Mouse (Mus musculus): ENCODE results near the gene Fbxo3. TPM values are rescaled to one million over a fixed set of nuclear protein-coding genes. Genes with fewer than 3 reads are reported as not detected.
"Not testable (repeated sequence)": the region's sequence is repeated elsewhere in the genome, so short reads cannot be mapped to it uniquely, and the experiment has no call there.

The Fbxo3 gene
- total RNA-seq, 2 experiments from 2014 or later: 79.7 to 80.7 TPM

- peak; percentile 39 to 54 for DNase-seq (ENCODE audit: low spot score in 2 of 2)
Measured at GRCm38 (mm10) chr2:104095741-104096213, 68.3 kb downstream of the Fbxo3 start, which contains the start of gene Cd59a. TSS of gene Cd59a (plus strand) at chr2:104095801.

DNA sequence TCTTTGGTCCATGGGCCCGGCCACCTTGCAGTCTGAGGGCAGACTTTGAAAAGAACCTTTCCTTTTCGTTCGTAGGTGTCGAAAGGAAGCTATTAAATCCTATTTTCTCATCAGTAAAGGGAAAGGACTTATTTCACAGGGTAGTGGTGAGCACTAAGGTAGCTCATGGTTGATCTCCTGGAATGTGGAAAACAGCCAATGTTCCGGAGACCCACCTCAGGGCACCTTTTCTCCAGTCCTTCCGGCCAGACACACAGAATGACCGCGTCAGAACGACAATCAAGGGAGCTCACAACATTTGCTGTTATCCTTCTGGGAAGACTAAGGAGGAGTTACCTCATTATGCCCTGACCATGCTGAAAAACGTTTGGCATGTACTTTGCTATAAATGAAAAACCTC, 68.7 kb downstream of the Fbxo3 start:
- DNase-seq (ENCODE audit: low spot score in 2 of 2): no peak

DNA sequence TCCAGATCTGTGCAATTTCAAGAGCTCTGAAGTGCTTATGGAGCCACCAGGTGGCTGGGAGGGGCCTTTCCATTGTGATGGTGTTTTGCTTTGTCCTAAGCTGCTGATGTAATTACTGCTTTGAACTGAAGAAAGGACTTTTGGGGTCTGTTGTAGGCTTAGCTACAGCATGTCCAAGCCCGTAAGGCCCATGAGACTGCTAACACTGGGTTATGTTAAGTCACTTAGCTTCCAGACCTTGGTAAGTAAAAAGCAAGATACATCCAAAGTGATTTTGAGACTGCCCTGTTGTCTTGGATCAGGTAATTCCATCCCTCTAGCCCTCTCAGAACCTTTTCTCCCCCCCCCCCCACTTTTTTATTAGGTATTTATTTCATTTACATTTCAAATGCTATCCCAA, 69.3 kb downstream of the Fbxo3 start:
- DNase-seq (ENCODE audit: low spot score in 2 of 2): not testable (repeated sequence)

- not testable (repeated sequence) for DNase-seq (ENCODE audit: low spot score in 2 of 2)
Measured at GRCm38 (mm10) chr2:104097396-104097795, 69.9 kb downstream of the Fbxo3 start.

DNA sequence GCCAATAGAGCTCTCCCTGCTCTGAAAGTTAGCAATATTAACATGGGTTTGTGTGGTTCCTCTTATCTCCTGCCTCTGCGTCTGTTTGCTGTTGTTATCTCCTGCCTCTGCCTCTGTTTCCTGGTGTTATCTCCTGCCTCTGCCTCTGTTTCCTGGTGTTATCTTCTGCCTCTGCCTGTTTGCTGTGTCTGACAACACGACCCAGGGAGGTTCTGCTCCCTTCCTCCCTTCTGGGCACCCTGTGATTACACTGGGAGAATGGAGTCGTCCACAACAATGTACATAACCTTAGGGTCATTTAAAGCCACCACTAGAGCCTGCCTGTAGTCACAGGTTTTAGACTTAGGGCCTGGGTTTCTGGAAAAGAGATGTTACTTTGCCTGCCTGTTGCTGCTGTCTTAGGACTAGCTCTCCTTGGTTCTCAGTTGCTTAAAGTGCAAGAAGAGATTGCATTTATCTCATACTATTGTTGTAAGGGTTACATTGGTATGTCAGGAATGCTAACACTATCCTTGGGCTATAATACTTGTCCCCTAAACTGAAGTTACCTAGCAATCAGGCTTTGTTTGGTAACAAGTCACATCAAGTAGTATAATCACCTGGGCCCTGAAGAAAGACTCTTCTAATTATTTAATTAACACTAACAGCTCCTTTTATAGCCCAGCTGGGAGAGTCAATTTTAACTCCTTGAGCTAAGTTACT, 71.2 kb downstream of the Fbxo3 start:
- DNase-seq (ENCODE audit: low spot score in 2 of 2): no peak

- DNase-seq (ENCODE audit: low spot score in 2 of 2): no peak
Measured at GRCm38 (mm10) chr2:104099231-104099585, 71.7 kb downstream of the Fbxo3 start.

DNA sequence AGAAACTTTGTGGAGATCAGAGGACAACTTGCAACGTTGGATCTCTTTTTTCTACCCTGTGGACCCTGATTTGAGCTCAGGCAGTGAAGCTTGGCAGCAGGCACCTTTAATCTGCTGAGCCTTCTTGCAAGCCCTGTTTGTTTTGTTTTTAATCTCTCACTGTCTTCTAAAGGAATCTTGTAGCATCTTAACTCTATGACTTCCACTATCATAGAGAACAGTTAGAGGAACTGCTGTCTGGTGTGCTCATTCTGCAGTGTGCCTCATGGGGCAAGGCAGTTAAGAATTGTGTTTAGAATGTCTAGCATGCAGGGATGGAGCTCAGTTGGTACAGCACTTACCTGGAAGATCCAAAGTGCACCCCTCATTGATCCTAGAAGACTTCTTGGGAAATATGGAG, 72.4 kb downstream of the Fbxo3 start:
- no peak for DNase-seq (ENCODE audit: low spot score in 2 of 2)

GRCm38 (mm10) chr2:104104800-104105199, 77.3 kb downstream of the Fbxo3 start:
- DNase-seq (ENCODE audit: low spot score in 2 of 2): no peak

DNA sequence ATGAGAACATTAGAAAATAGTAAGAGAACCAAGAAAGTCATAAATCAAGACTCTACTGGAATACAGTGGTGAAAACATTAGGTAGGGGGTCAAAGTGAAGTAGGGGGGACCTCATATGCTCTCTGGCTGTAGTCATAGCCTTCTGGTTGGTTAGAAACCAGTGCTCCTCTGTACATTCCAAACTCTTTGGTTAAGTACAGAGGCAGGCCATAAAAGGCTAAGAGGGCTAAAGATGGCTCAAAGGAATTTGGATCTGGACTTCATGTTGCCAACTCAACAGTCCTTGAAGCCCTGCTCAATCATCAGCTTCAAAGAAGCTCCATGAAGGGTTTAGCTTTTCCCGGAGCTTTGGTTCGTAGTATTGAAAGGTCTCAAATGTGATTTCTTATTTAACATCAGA, 81.5 kb downstream of the Fbxo3 start:
- not testable (repeated sequence) for DNase-seq (ENCODE audit: low spot score in 2 of 2)

- no peak for DNase-seq (ENCODE audit: low spot score in 2 of 2)
Measured at GRCm38 (mm10) chr2:104109528-104109927, 82.0 kb downstream of the Fbxo3 start.

GRCm38 (mm10) chr2:104110031-104110430, 82.5 kb downstream of the Fbxo3 start:
- no peak for DNase-seq (ENCODE audit: low spot score in 2 of 2)

GRCm38 (mm10) chr2:104111170-104111797, 83.8 kb downstream of the Fbxo3 start:
- DNase-seq (ENCODE audit: low spot score in 2 of 2): not testable (repeated sequence)

Other genes with a start within 250 kb of the Fbxo3 start
- gene Caprin1, start 230.1 kb upstream of the Fbxo3 start, total RNA-seq (2021): 100 to 1,000 TPM; 486 to 527 TPM
- 10 to 100 TPM; 40.0 to 41.3 TPM for gene Lmo2, start 69.7 kb upstream of the Fbxo3 start, total RNA-seq (2021)
- gene 4931422A03Rik, start 640 bp downstream of the Fbxo3 start, total RNA-seq (2021): under 1 TPM in 1 of 2 experiments, not detected in 1; 0.96 TPM
- gene Gm10912, start 38.1 kb downstream of the Fbxo3 start, total RNA-seq (2021): under 1 TPM; 0.22 to 0.31 TPM
- gene Gm10799, start 40.8 kb downstream of the Fbxo3 start, total RNA-seq (2021): not detected
- gene Cd59b, start 42.1 kb downstream of the Fbxo3 start, total RNA-seq (2021): 1 to 10 TPM; 1.9 to 3.1 TPM
- 10 to 100 TPM; 26.6 to 28.4 TPM for gene Cd59a, start 68.1 kb downstream of the Fbxo3 start, total RNA-seq (2021)
- 1 to 10 TPM in 1 of 2 experiments, under 1 TPM in 1; 0.76 to 1.2 TPM for gene A930018P22Rik, start 95.0 kb downstream of the Fbxo3 start, total RNA-seq (2021)

Measured in adrenal gland, postnatal 4 days (tissue).